Mouse (Mus musculus): ENCODE results near the gene Psma7. TPM values are rescaled to one million over a fixed set of nuclear protein-coding genes. Genes with fewer than 3 reads are reported as not detected.

Psma7 gene
- polyA plus RNA-seq, 1 experiment from 2014 or later = 618 TPM

GRCm38 (mm10) chr2:179993071-179993470 lies 49.2 kb downstream of the Psma7 start:
- WGBS = 84% methylated on average over 5 of the region's 5 CpGs
- Histone ChIP-seq H3K9ac (no peak overlapping the region), H3K4me1 (no peaks in the 10 kb centered on the region), H3K36me3 (no peaks in the 10 kb centered on the region), H3K9me3 (no peaks in the 10 kb centered on the region), H3K27ac (no peak overlapping the region), H3K4me2 (replicated peaks) (no peak overlapping the region), H3K27me3 (no peaks in the 10 kb centered on the region), H3K4me3 (no peak overlapping the region)
- ATAC-seq (ENCODE audit: insufficient number of reproducible peaks, insufficient read depth, low FRiP score, low TSS enrichment) = no peak

GRCm38 (mm10) chr2:179989098-179989497 lies 53.1 kb downstream of the Psma7 start:
- no peaks in the 10 kb centered on the region for H3K9me3 ChIP-seq
- H3K27ac ChIP-seq = no peak overlapping the region
- no peak for ATAC-seq (ENCODE audit: insufficient number of reproducible peaks, insufficient read depth, low FRiP score, low TSS enrichment)
- H3K4me2 ChIP-seq (replicated peaks) = no peak overlapping the region
- no peaks in the 10 kb centered on the region for H3K36me3 ChIP-seq
- H3K4me3 ChIP-seq = no peak overlapping the region
- peaks cover 5% of the 10 kb centered on the region; the same call in 1 of the 2 replicates for H3K4me1 ChIP-seq
- WGBS = 54% methylated on average over 1 of the region's 1 CpGs
- H3K9ac ChIP-seq = no peak overlapping the region
- no peaks in the 10 kb centered on the region for H3K27me3 ChIP-seq

GRCm38 (mm10) chr2:179986437-179987022 lies 55.7 kb downstream of the Psma7 start:
- H3K4me1 ChIP-seq = peaks cover 5% of the 10 kb centered on the region; the same call in 1 of the 2 replicates
- H3K36me3 ChIP-seq = no peaks in the 10 kb centered on the region
- ATAC-seq (ENCODE audit: insufficient number of reproducible peaks, insufficient read depth, low FRiP score, low TSS enrichment) = no peak
- H3K27ac ChIP-seq = no peak overlapping the region
- H3K9me3 ChIP-seq = no peaks in the 10 kb centered on the region
- no peak overlapping the region for H3K9ac ChIP-seq
- no peaks in the 10 kb centered on the region for H3K27me3 ChIP-seq
- WGBS = 71% methylated on average over 10 of the region's 10 CpGs
- H3K4me3 ChIP-seq = no peak overlapping the region
- H3K4me2 ChIP-seq (replicated peaks) = no peak overlapping the region

Other genes with a start within 250 kb of the Psma7 start
- 3.8 TPM in 2 replicates for gene Taf4, start 65.8 kb downstream of the Psma7 start, polyA plus RNA-seq (2016; fragmentation: Nextera tagmentation; extraction: Ambion mirVana)
- 13.1 and 14.9 TPM in 2 replicates for gene Lsm14b, start 17.4 kb downstream of the Psma7 start, polyA plus RNA-seq (2016; fragmentation: Nextera tagmentation; extraction: Ambion mirVana)
- 10.0 and 10.8 TPM in 2 replicates for gene Ss18l1, start 76 bp upstream of the Psma7 start, polyA plus RNA-seq (2016; fragmentation: Nextera tagmentation; extraction: Ambion mirVana)
- gene Mtg2, start 28.2 kb upstream of the Psma7 start, polyA plus RNA-seq (2016; fragmentation: Nextera tagmentation; extraction: Ambion mirVana) = 29.0 and 30.4 TPM in 2 replicates
- 0.20 and 0.57 TPM in 2 replicates for gene Hrh3, start 62.1 kb upstream of the Psma7 start, polyA plus RNA-seq (2016; fragmentation: Nextera tagmentation; extraction: Ambion mirVana)
- 40.9 and 41.8 TPM in 2 replicates for gene Osbpl2, start 76.9 kb upstream of the Psma7 start, polyA plus RNA-seq (2016; fragmentation: Nextera tagmentation; extraction: Ambion mirVana)
- gene Adrm1, start 129.1 kb upstream of the Psma7 start, polyA plus RNA-seq (2016; fragmentation: Nextera tagmentation; extraction: Ambion mirVana) = 202 and 204 TPM in 2 replicates
- 14.2 and 16.7 TPM in 2 replicates for gene Lama5, start 183.4 kb upstream of the Psma7 start, polyA plus RNA-seq (2016; fragmentation: Nextera tagmentation; extraction: Ambion mirVana)
- 523 and 574 TPM in 2 replicates for gene Rps21, start 214.9 kb upstream of the Psma7 start, polyA plus RNA-seq (2016; fragmentation: Nextera tagmentation; extraction: Ambion mirVana)
- 21.2 and 23.5 TPM in 2 replicates for gene Cables2, start 231.1 kb upstream of the Psma7 start, polyA plus RNA-seq (2016; fragmentation: Nextera tagmentation; extraction: Ambion mirVana)
- gene Rbbp8nl, start 247.4 kb upstream of the Psma7 start, polyA plus RNA-seq (2016; fragmentation: Nextera tagmentation; extraction: Ambion mirVana) = 0.77 and 1.3 TPM in 2 replicates

Data from embryonic facial prominence, embryonic 12.5 days (tissue).